Comparison of ENCODE assay signal across 8 mouse cellular contexts in the genomic region with DNA sequence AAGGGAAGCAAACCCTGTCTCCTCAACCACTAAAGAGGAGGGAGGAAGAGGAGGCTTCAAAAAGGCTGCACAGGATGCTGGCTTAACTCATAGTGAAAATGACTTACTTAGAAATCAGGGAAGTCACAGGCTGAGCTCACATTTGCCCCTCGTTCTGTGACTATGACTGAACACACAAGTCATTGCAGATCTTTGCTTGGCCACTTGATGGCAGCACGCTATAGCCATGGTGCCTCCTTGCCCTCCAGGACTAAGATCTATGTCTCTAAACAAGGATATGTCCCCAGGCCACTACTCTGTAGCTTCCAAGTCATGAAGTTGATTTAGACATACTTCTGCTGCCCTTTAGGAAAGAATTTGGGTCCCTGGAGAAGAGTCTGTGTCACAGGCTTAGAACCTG.
DNase-seq lines count a peak whose midpoint lies in the region; ATAC-seq and TF ChIP-seq lines count a peak whose summit lies in the region.
"Had no signal": no experiment of that assay in that cellular context is flagged by ENCODE, and none has a peak within 500 bp of the region (broad histone marks: within the 10 kb centered on the region; RNA-seq: fewer than 3 reads in every experiment).

No protein-coding gene starts in this region.

- WGBS in kidney, adult 2 months: 15% methylated on average over 2 of the region's 2 CpGs
- WGBS in kidney, embryonic 15.5 days: 3% methylated on average over 2 of the region's 2 CpGs

- no peak for TF ChIP-seq EP300 in MEL (IDR thresholded peaks at IDR 0.05; ENCODE audit: low read depth in 1 of 2, low read length in 2 of 2)

- no peak overlapping the region for H3K4me3 ChIP-seq in kidney, adult 2 months (ENCODE audit: insufficient read depth, low read depth, low read length)
- H3K4me3 ChIP-seq in kidney, embryonic 15.5 days (replicated peaks): no peak overlapping the region
- H3K4me3 ChIP-seq in MEL (ENCODE audit: control insufficient read depth in 1 of 2, insufficient read depth in 1 of 2, low read depth in 2 of 2, low read length in 2 of 2): no peak overlapping the region
- H3K4me3 ChIP-seq: liver, embryonic 15.5 days had no signal

- no peaks in the 10 kb centered on the region for H3K9me3 ChIP-seq in kidney, embryonic 15.5 days (replicated peaks)
- no peaks in the 10 kb centered on the region for H3K9me3 ChIP-seq in MEL (replicated peaks; ENCODE audit: insufficient read depth, low read length)
- H3K9me3 ChIP-seq: liver, embryonic 15.5 days had no signal

- intact Hi-C loops in gastrocnemius, postnatal 14 days (cut with DNase I; ENCODE audit: low total_unique reads): no loop called here
- intact Hi-C loops in left cerebral cortex, postnatal 14 days (cut with DNase I): no loop called here

- peak; percentile 53 for DNase-seq in kidney, adult 2 months
- DNase-seq in MEL (ENCODE audit: low read depth, low spot score): peak; percentile 77
- peak; percentile 79 for DNase-seq in brain, adult 2 months (ENCODE audit: low read depth, low spot score)
- DNase-seq in gastrocnemius, postnatal 14 days: peak; percentile 41
- DNase-seq in left cerebral cortex, postnatal 14 days (ENCODE audit: low spot score in 2 of 2): peak; percentile 53 to 70
- peak; percentile 71 for DNase-seq in retina, embryonic 14.5 days (ENCODE audit: low spot score)

- H3K4me1 ChIP-seq in kidney, adult 2 months (ENCODE audit: control insufficient read depth, insufficient read depth, low read length): peaks cover 6% of the 10 kb centered on the region; the same call in 1 of the 2 replicates
- H3K4me1 ChIP-seq in kidney, embryonic 15.5 days: peaks cover 4% of the 10 kb centered on the region
- H3K4me1 ChIP-seq in MEL (ENCODE audit: control insufficient read depth in 1 of 2, insufficient read depth in 2 of 2, low read length in 2 of 2): peaks cover 2 to 13% of the 10 kb centered on the region in 2 experiments; a peak in 3 of 4 replicates
- H3K4me1 ChIP-seq: liver, embryonic 15.5 days had no signal

- no peak for ATAC-seq in kidney, embryonic 15.5 days (replicated peaks; ENCODE audit: low FRiP score)

- TF ChIP-seq POLR2A in kidney, adult 2 months (IDR thresholded peaks at IDR 0.05; ENCODE audit: low read depth, low read length): no peak
- TF ChIP-seq POLR2A in MEL (IDR thresholded peaks at IDR 0.05; ENCODE audit: control insufficient read depth in 1 of 2, insufficient read depth in 1 of 2, low read depth in 1 of 2, low read length in 2 of 2, poor library complexity in 1 of 2): no peak

- H3K4me2 ChIP-seq in kidney, embryonic 15.5 days: no peak overlapping the region
- H3K4me2 ChIP-seq: liver, embryonic 15.5 days had no signal

- H3K27me3 ChIP-seq in kidney, adult 2 months (replicated peaks; ENCODE audit: control insufficient read depth, insufficient read depth, low read length): no peaks in the 10 kb centered on the region
- peaks cover 4% of the 10 kb centered on the region; the same call in 1 of the 2 replicates for H3K27me3 ChIP-seq in kidney, embryonic 15.5 days
- no peaks in the 10 kb centered on the region for H3K27me3 ChIP-seq in MEL (ENCODE audit: control insufficient read depth in 1 of 2, insufficient read depth in 2 of 2, low read length in 2 of 2)
- H3K27me3 ChIP-seq: liver, embryonic 15.5 days had no signal

- H3K36me3 ChIP-seq in kidney, adult 2 months (ENCODE audit: control insufficient read depth, insufficient read depth, low read length): no peaks in the 10 kb centered on the region
- no peaks in the 10 kb centered on the region for H3K36me3 ChIP-seq in kidney, embryonic 15.5 days
- H3K36me3 ChIP-seq in MEL (ENCODE audit: control insufficient read depth in 1 of 2, insufficient read depth in 2 of 2, low read length in 2 of 2): peaks cover 0 to 3% of the 10 kb centered on the region in 2 experiments; a peak in 1 of 4 replicates
- H3K36me3 ChIP-seq: liver, embryonic 15.5 days had no signal

- TF ChIP-seq CTCF in kidney, adult 2 months (conservative IDR thresholded peaks at IDR 0.05; ENCODE audit: insufficient read depth, insufficient read length, low read depth, low read length): peak; percentile 84
- TF ChIP-seq CTCF in MEL (IDR thresholded peaks at IDR 0.05 in 2 of 3, conservative IDR thresholded peaks at IDR 0.05 in 1 of 3; ENCODE audit: control insufficient read depth in 1 of 3, insufficient read depth in 1 of 3, low read depth in 2 of 3, low read length in 3 of 3, poor library complexity in 1 of 3, severe bottlenecking in 1 of 3): peak; percentile 85 to 89 (median 86)

- no peak overlapping the region for H3K27ac ChIP-seq in kidney, adult 2 months (ENCODE audit: insufficient read depth, low read depth, low read length)
- no peak overlapping the region for H3K27ac ChIP-seq in kidney, embryonic 15.5 days
- H3K27ac ChIP-seq in MEL (ENCODE audit: control insufficient read depth, low read depth, low read length): no peak overlapping the region
- H3K27ac ChIP-seq: liver, embryonic 15.5 days had no signal

- H3K9ac ChIP-seq in kidney, embryonic 15.5 days: no peak overlapping the region
- no peak overlapping the region for H3K9ac ChIP-seq in MEL (ENCODE audit: control insufficient read depth, low read depth, low read length, poor library complexity, severe bottlenecking)
- H3K9ac ChIP-seq: liver, embryonic 15.5 days had no signal

- peak; percentile 88 for TF ChIP-seq RAD21 in MEL (IDR thresholded peaks at IDR 0.05; ENCODE audit: low read depth, low read length)

- H3K79me2 ChIP-seq in MEL (ENCODE audit: control insufficient read depth, insufficient read depth, low read length, poor library complexity): no peaks in the 10 kb centered on the region

TF ChIP-seq in MEL, 35 proteins besides CTCF, POLR2A, EP300 and RAD21:
- TF ChIP-seq ZMIZ1 (IDR thresholded peaks at IDR 0.05; ENCODE audit: low read depth, low read length) (no peak), MAZ (IDR thresholded peaks at IDR 0.05; ENCODE audit: low read depth, low read length) (0 out of 2 replicates have a peak, but pooled peaks have one; percentile 42), MYB (IDR thresholded peaks at IDR 0.05; ENCODE audit: low read depth, low read length) (no peak), ZC3H11A (IDR thresholded peaks at IDR 0.05; ENCODE audit: low read depth, low read length) (peak; percentile 56), SMC3 (IDR thresholded peaks at IDR 0.05; ENCODE audit: low read depth, low read length) (peak; percentile 77), JUND (IDR thresholded peaks at IDR 0.05; ENCODE audit: low read depth, low read length) (0 out of 2 replicates have a peak, but pooled peaks have one; percentile 12), USF2 (IDR thresholded peaks at IDR 0.05; ENCODE audit: borderline replicate concordance in 1 of 2, insufficient read depth in 1 of 2, low read depth in 1 of 2, low read length in 2 of 2) (no peak)
TF ChIP-seq in MEL: peak in this region for 4.
